ENCODE assay signal across 17 mouse cellular contexts in the genomic region with DNA sequence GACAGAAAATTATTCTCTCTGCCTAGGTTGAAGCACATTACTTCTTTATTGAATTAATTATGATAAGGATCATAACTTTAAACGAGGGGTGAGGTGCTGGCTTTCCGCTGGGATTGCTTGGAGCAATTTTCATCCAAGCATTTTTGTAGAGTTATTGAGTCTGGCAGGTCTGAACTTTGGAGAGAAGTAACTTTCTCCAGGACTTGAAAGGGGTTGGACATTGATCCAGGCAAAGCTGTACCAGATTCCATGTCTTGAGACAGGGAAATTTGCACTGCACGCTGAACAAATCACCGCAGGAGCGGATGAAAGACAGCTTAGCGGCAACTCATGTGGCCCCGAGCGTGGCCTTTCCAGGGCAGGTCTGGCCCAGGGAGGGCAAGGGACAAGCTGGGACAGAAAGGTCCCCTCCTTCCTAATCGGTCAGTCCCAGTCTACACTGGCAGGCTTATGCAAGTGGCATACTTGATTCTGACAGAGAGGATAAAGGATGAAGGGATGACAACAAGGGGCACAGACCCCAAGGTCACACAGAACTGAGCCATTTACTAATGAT.
"Had no signal": no experiment of that assay in that cellular context is flagged by ENCODE, and none has a peak within 500 bp of the region (broad histone marks: within the 10 kb centered on the region; RNA-seq: fewer than 3 reads in every experiment).

No protein-coding gene starts in this region.

- ATAC-seq: intestine, postnatal 0 days; liver, postnatal 0 days; midbrain, embryonic 15.5 days had no signal

- DNase-seq: kidney, adult 8-10 months; kidney, postnatal 25 days; layer of hippocampus, adult 9-11 months; liver, embryonic 13.5 days; liver, postnatal 0 days; lung, postnatal 14 days; thymus, adult 2 months; thymus, postnatal 25 days had no signal

- H3K4me1 ChIP-seq: liver, embryonic 13.5 days; megakaryocyte, embryonic 14.5 days; midbrain, embryonic 15.5 days; neural tube, embryonic 12.5 days had no signal

- H3K4me3 ChIP-seq: limb, embryonic 15.5 days; liver, embryonic 13.5 days; lung, embryonic 15.5 days; megakaryocyte, embryonic 14.5 days; midbrain, embryonic 15.5 days; neural tube, embryonic 12.5 days had no signal

- H3K9me3 ChIP-seq: limb, embryonic 15.5 days; liver, embryonic 13.5 days; lung, embryonic 15.5 days; megakaryocyte, embryonic 14.5 days; midbrain, embryonic 15.5 days; neural tube, embryonic 12.5 days had no signal

- H3K36me3 ChIP-seq: limb, embryonic 15.5 days; liver, embryonic 13.5 days; lung, embryonic 15.5 days; midbrain, embryonic 15.5 days; neural tube, embryonic 12.5 days had no signal

- H3K4me2 ChIP-seq: limb, embryonic 15.5 days; liver, embryonic 13.5 days; lung, embryonic 15.5 days; midbrain, embryonic 11.5 days; midbrain, embryonic 15.5 days; neural tube, embryonic 12.5 days had no signal

- H3K27ac ChIP-seq: limb, embryonic 15.5 days; liver, embryonic 13.5 days; lung, embryonic 15.5 days; macrophage; midbrain, embryonic 15.5 days; neural tube, embryonic 12.5 days; stomach, postnatal 0 days had no signal

- H3K9ac ChIP-seq: limb, embryonic 15.5 days; liver, embryonic 13.5 days; liver, postnatal 0 days; lung, embryonic 15.5 days; midbrain, embryonic 15.5 days; neural tube, embryonic 12.5 days had no signal

- H3K27me3 ChIP-seq: limb, embryonic 15.5 days; liver, embryonic 13.5 days; lung, embryonic 15.5 days; midbrain, embryonic 15.5 days; neural tube, embryonic 12.5 days had no signal
